Mouse (Mus musculus) MEL (cell line): ENCODE data around the gene P3h3.

ENCODE experiments used
- CTCF ChIP-seq, 3 experiments: IDR thresholded peaks in 2 of 3; conservative IDR thresholded peaks in 1 of 3; 2 replicates each; pipeline ENCODE4 v1.5.1; 2011 to 2012; ENCODE audit warnings: low read length in 3 of 3, low read depth in 2 of 3, mild to moderate bottlenecking in 2 of 3, improper control_type of control experiment in 1 of 3, inconsistent platforms in 1 of 3, mixed read lengths in 1 of 3, moderate library complexity in 1 of 3; ENCODE audit not compliant: control insufficient read depth in 1 of 3, insufficient read depth in 1 of 3, poor library complexity in 1 of 3, severe bottlenecking in 1 of 3
- ELF1 ChIP-seq: IDR thresholded peaks from 2 replicates; pipeline ENCODE4 v1.6.1; 2014; ENCODE audit warnings: low read depth, mild to moderate bottlenecking, inconsistent platforms, low read length, improper control_type of control experiment, moderate library complexity
- GABPA ChIP-seq: IDR thresholded peaks from 2 replicates; pipeline ENCODE4 v1.6.1; 2012; ENCODE audit warnings: low read depth, mild to moderate bottlenecking, inconsistent platforms, low read length, improper control_type of control experiment, moderate library complexity
- HCFC1 ChIP-seq: IDR thresholded peaks from 2 replicates; pipeline ENCODE4 v1.6.1; 2012; ENCODE audit warnings: low read depth, mild to moderate bottlenecking, inconsistent platforms, low read length, improper control_type of control experiment, moderate library complexity
- MAFK ChIP-seq: IDR thresholded peaks from 2 replicates; pipeline ENCODE4 v1.6.1; 2011; ENCODE audit warnings: low read depth, mild to moderate bottlenecking, low read length, improper control_type of control experiment, borderline replicate concordance
- MAX ChIP-seq: IDR thresholded peaks from 2 replicates; pipeline ENCODE4 v1.6.1; 2011; ENCODE audit warnings: low read length, improper control_type of control experiment
- MYC ChIP-seq: IDR thresholded peaks from 2 replicates; pipeline ENCODE4 v1.6.1; 2011; ENCODE audit warnings: low read depth, mild to moderate bottlenecking, low read length, improper control_type of control experiment, moderate library complexity
- NELFE ChIP-seq: IDR thresholded peaks from 2 replicates; pipeline ENCODE4 v1.6.1; 2011; ENCODE audit warnings: low read depth, low read length, improper control_type of control experiment
- NRF1 ChIP-seq: IDR thresholded peaks from 2 replicates; pipeline ENCODE4 v1.6.1; 2014; ENCODE audit warnings: low read depth, mild to moderate bottlenecking, inconsistent platforms, low read length, improper control_type of control experiment, moderate library complexity; ENCODE audit not compliant: poor library complexity, insufficient read depth, severe bottlenecking
- POLR2A ChIP-seq, 2 experiments: IDR thresholded peaks; 2 replicates each; pipeline ENCODE4 v1.6.1; 2011 to 2012; ENCODE audit warnings: low read length in 2 of 2, mild to moderate bottlenecking in 2 of 2, control low read depth in 1 of 2, improper control_type of control experiment in 1 of 2, low read depth in 1 of 2, moderate library complexity in 1 of 2; ENCODE audit not compliant: control insufficient read depth in 1 of 2, insufficient read depth in 1 of 2, poor library complexity in 1 of 2
- POLR2AphosphoS2 ChIP-seq: IDR thresholded peaks from 2 replicates; pipeline ENCODE4 v1.6.1; 2011; ENCODE audit warnings: low read length, improper control_type of control experiment
- SMC3 ChIP-seq: IDR thresholded peaks from 2 replicates; pipeline ENCODE4 v1.6.1; 2011; ENCODE audit warnings: low read depth, low read length, improper control_type of control experiment
- ZMIZ1 ChIP-seq: IDR thresholded peaks from 2 replicates; pipeline ENCODE4 v1.6.1; 2012; ENCODE audit warnings: low read depth, mild to moderate bottlenecking, inconsistent platforms, low read length, improper control_type of control experiment, moderate library complexity

GRCm38 (mm10) chr6:124811701-124812560 is 45.6 kb downstream of the P3h3 start:
- TF ChIP-seq CTCF (IDR thresholded peaks at IDR 0.05 in 2 of 3, conservative IDR thresholded peaks at IDR 0.05 in 1 of 3; ENCODE audit: control insufficient read depth in 1 of 3, insufficient read depth in 1 of 3, low read depth in 2 of 3, low read length in 3 of 3, poor library complexity in 1 of 3, severe bottlenecking in 1 of 3) (no peak), MAFK (no peak), SMC3 (no peak), MAX (no peak), ELF1 (no peak), HCFC1 (no peak), POLR2A (IDR thresholded peaks at IDR 0.05; ENCODE audit: control insufficient read depth in 1 of 2, insufficient read depth in 1 of 2, low read depth in 1 of 2, low read length in 2 of 2, poor library complexity in 1 of 2) (no peak), POLR2AphosphoS2 (no peak), ZMIZ1 (no peak), GABPA (no peak), MYC (no peak), NELFE (no peak), NRF1 (no peak)
